ENCODE assay signal across 8 mouse cellular contexts in genomic region chr10:80611024-80611423, GRCm38 (mm10). TPM values are rescaled to one million over a fixed set of nuclear protein-coding genes. Genes with fewer than 3 reads are reported as not detected.
DNase-seq lines count a peak whose midpoint lies in the region; ATAC-seq and TF ChIP-seq lines count a peak whose summit lies in the region.

No protein-coding gene starts in this region.

- no peaks in the 10 kb centered on the region for H3K36me3 ChIP-seq in heart, adult 2 months (ENCODE audit: control insufficient read depth, insufficient read depth, low read length)
- peaks cover 72% of the 10 kb centered on the region for H3K36me3 ChIP-seq in forebrain, postnatal 0 days (ENCODE audit: insufficient read depth)
- peaks cover 54% of the 10 kb centered on the region for H3K36me3 ChIP-seq in liver, postnatal 0 days (replicated peaks; ENCODE audit: insufficient read depth, low read length)

- WGBS in heart, adult 2 months: 31% methylated on average over 4 of the region's 4 CpGs
- WGBS in forebrain, postnatal 0 days: 81% methylated on average over 4 of the region's 4 CpGs
- 39% methylated on average over 4 of the region's 4 CpGs for WGBS in liver, postnatal 0 days (ENCODE audit: insufficient replicate concordance)

- peak; percentile 61 for ATAC-seq in forebrain, postnatal 0 days
- ATAC-seq in liver, postnatal 0 days: peak; percentile 58

- no peaks in the 10 kb centered on the region for H3K9me3 ChIP-seq in forebrain, postnatal 0 days (ENCODE audit: low read length)
- H3K9me3 ChIP-seq in liver, postnatal 0 days (ENCODE audit: low read length): no peaks in the 10 kb centered on the region

- DNase-seq in heart, adult 2 months: peak in 1 of 2 experiments; percentile 74
- no peak for DNase-seq in heart, postnatal 25 days (ENCODE audit: low spot score)
- DNase-seq in 416B (ENCODE audit: low read depth): peak; percentile 76
- peak; percentile 62 for DNase-seq in adrenal gland, postnatal 25 days
- DNase-seq in forebrain, postnatal 0 days: peak; percentile 36
- peak; percentile 75 for DNase-seq in liver, postnatal 0 days
- peak; percentile 40 for DNase-seq in spleen, adult 12 weeks (ENCODE audit: low spot score)
- DNase-seq in yolk sac, embryonic 10.5 days (ENCODE audit: low spot score): no peak

- intact Hi-C loops in heart, adult 2 months (cut with DNase I): loop anchor here (1.0 kb wide), 1 partner anchor 77 kb away; no protein-coding TSS in a partner anchor
- intact Hi-C loops in heart, postnatal 25 days (cut with DNase I): no loop called here

- no peaks in the 10 kb centered on the region for H3K4me1 ChIP-seq in heart, adult 2 months (ENCODE audit: control insufficient read depth, insufficient read depth, low read length)
- no peaks in the 10 kb centered on the region for H3K4me1 ChIP-seq in forebrain, postnatal 0 days (ENCODE audit: insufficient read depth)
- H3K4me1 ChIP-seq in liver, postnatal 0 days (ENCODE audit: insufficient read depth): peaks cover 3% of the 10 kb centered on the region; the same call in 1 of the 2 replicates

- no peak overlapping the region for H3K9ac ChIP-seq in heart, adult 2 months (ENCODE audit: low read depth, low read length)
- no peak overlapping the region for H3K9ac ChIP-seq in forebrain, postnatal 0 days
- no peak overlapping the region for H3K9ac ChIP-seq in liver, postnatal 0 days (replicated peaks)

- 0 out of 2 replicates have a peak, but pooled peaks have one; percentile 50 for TF ChIP-seq EP300 in heart, adult 2 months (IDR thresholded peaks at IDR 0.05; ENCODE audit: insufficient read depth, low read depth, low read length)
- no peak for TF ChIP-seq EP300 in liver, postnatal 0 days (IDR thresholded peaks at IDR 0.05; ENCODE audit: low read depth)

- H3K27me3 ChIP-seq in heart, adult 2 months (ENCODE audit: control insufficient read depth, insufficient read depth, low read length): no peaks in the 10 kb centered on the region
- H3K27me3 ChIP-seq in forebrain, postnatal 0 days (ENCODE audit: insufficient read depth, low read length): no peaks in the 10 kb centered on the region
- no peaks in the 10 kb centered on the region for H3K27me3 ChIP-seq in liver, postnatal 0 days (ENCODE audit: insufficient read depth, low read length)

- TF ChIP-seq CTCF in heart, adult 2 months (IDR thresholded peaks at IDR 0.05): peak; percentile 97
- peak; percentile 75 for TF ChIP-seq CTCF in forebrain, postnatal 0 days (IDR thresholded peaks at IDR 0.05; ENCODE audit: low read depth)
- TF ChIP-seq CTCF in liver, postnatal 0 days (IDR thresholded peaks at IDR 0.05; ENCODE audit: low read depth): peak; percentile 88

- H3K4me3 ChIP-seq in heart, adult 2 months: no peak overlapping the region
- H3K4me3 ChIP-seq in forebrain, postnatal 0 days (ENCODE audit: low read depth, low read length): no peak overlapping the region
- H3K4me3 ChIP-seq in liver, postnatal 0 days (ENCODE audit: low read depth, low read length): no peak overlapping the region

- TF ChIP-seq POLR2A in heart, adult 2 months (IDR thresholded peaks at IDR 0.05; ENCODE audit: insufficient read depth, low read depth, low read length): no peak

- no peak overlapping the region for H3K4me2 ChIP-seq in forebrain, postnatal 0 days (ENCODE audit: low read depth)
- no peak overlapping the region for H3K4me2 ChIP-seq in liver, postnatal 0 days (ENCODE audit: low read depth, low read length)

- H3K79me2 ChIP-seq in heart, adult 2 months (replicated peaks; ENCODE audit: control insufficient read depth, insufficient read depth, low read length): peaks cover 4% of the 10 kb centered on the region; the same call in 1 of the 2 replicates

- H3K27ac ChIP-seq in heart, adult 2 months: no peak overlapping the region
- H3K27ac ChIP-seq in forebrain, postnatal 0 days (ENCODE audit: low read depth, low read length): no peak overlapping the region
- peak overlapping the region; percentile 16; the same call in 1 of the 2 replicates for H3K27ac ChIP-seq in liver, postnatal 0 days (ENCODE audit: low read depth)

RNA-seq across cellular contexts. Expression of gene Gm49322, which starts 5.2 kb away (rescaled TPM):
- under 1 TPM; 0.34 to 0.39 TPM for total RNA-seq in heart, adult 2 months (2021)
- polyA plus RNA-seq in heart, adult 2 months (2012; rRNA removed): 0.62 and 2.0 TPM in 2 replicates
- under 1 TPM; 0.52 to 0.59 TPM for total RNA-seq in heart, postnatal 25 days (2021)
- total RNA-seq in adrenal gland, postnatal 25 days (2021): 2.3 and 3.0 TPM in 2 replicates
- total RNA-seq in forebrain, postnatal 0 days (2014; rRNA removed): 1.2 and 2.7 TPM in 2 replicates
- 0.58 and 0.69 TPM in 2 replicates for polyA plus RNA-seq in forebrain, postnatal 0 days (2015; fragmentation: Nextera tagmentation; extraction: Ambion mirVana)
- polyA plus RNA-seq in liver, postnatal 0 days (2015; fragmentation: Nextera tagmentation; extraction: Ambion mirVana): 0.20 and 0.52 TPM in 2 replicates

RNA-seq across cellular contexts. Expression of gene Adat3, which starts 8.3 kb away (rescaled TPM):
- total RNA-seq in heart, adult 2 months (2021): 1 to 10 TPM in 1 of 2 experiments, under 1 TPM in 1; 0.60 to 1.1 TPM
- 1.0 and 2.5 TPM in 2 replicates for polyA plus RNA-seq in heart, adult 2 months (2012; rRNA removed)
- total RNA-seq in heart, postnatal 25 days (2021): 1 to 10 TPM in 1 of 2 experiments, under 1 TPM in 1; 0.84 to 1.2 TPM
- 3.5 and 5.6 TPM in 2 replicates for total RNA-seq in adrenal gland, postnatal 25 days (2021)
- total RNA-seq in forebrain, postnatal 0 days (2014; rRNA removed): 3.0 and 4.9 TPM in 2 replicates
- polyA plus RNA-seq in forebrain, postnatal 0 days (2015; fragmentation: Nextera tagmentation; extraction: Ambion mirVana): 4.2 and 4.5 TPM in 2 replicates
- polyA plus RNA-seq in liver, postnatal 0 days (2015; fragmentation: Nextera tagmentation; extraction: Ambion mirVana): 2.1 and 2.6 TPM in 2 replicates

RNA-seq across cellular contexts. Expression of gene Scamp4, which starts 8.4 kb away (rescaled TPM):
- total RNA-seq in heart, adult 2 months (2021): 10 to 100 TPM; 20.8 to 26.9 TPM
- polyA plus RNA-seq in heart, adult 2 months (2012; rRNA removed): 58.9 and 60.5 TPM in 2 replicates
- total RNA-seq in heart, postnatal 25 days (2021): 10 to 100 TPM; 21.0 to 21.7 TPM
- 64.8 and 68.6 TPM in 2 replicates for total RNA-seq in adrenal gland, postnatal 25 days (2021)
- 21.0 and 24.1 TPM in 2 replicates for total RNA-seq in forebrain, postnatal 0 days (2014; rRNA removed)
- polyA plus RNA-seq in forebrain, postnatal 0 days (2015; fragmentation: Nextera tagmentation; extraction: Ambion mirVana): 86.8 and 87.9 TPM in 2 replicates
- polyA plus RNA-seq in liver, postnatal 0 days (2015; fragmentation: Nextera tagmentation; extraction: Ambion mirVana): 27.5 and 29.2 TPM in 2 replicates

RNA-seq across cellular contexts. Expression of gene Csnk1g2, which starts 11.6 kb away (rescaled TPM):
- 100 to 1,000 TPM; 117 to 130 TPM for total RNA-seq in heart, adult 2 months (2021)
- polyA plus RNA-seq in heart, adult 2 months (2012; rRNA removed): 125 and 130 TPM in 2 replicates
- total RNA-seq in heart, postnatal 25 days (2021): 100 to 1,000 TPM; 116 TPM
- total RNA-seq in adrenal gland, postnatal 25 days (2021): 127 and 157 TPM in 2 replicates
- total RNA-seq in forebrain, postnatal 0 days (2014; rRNA removed): 127 and 135 TPM in 2 replicates
- polyA plus RNA-seq in forebrain, postnatal 0 days (2015; fragmentation: Nextera tagmentation; extraction: Ambion mirVana): 91.8 and 94.1 TPM in 2 replicates
- polyA plus RNA-seq in liver, postnatal 0 days (2015; fragmentation: Nextera tagmentation; extraction: Ambion mirVana): 41.4 and 45.8 TPM in 2 replicates

RNA-seq across cellular contexts. Expression of gene Abhd17a, which starts 20.9 kb away (rescaled TPM):
- total RNA-seq in heart, adult 2 months (2021): 10 to 100 TPM; 40.2 to 46.9 TPM
- 67.3 and 80.0 TPM in 2 replicates for polyA plus RNA-seq in heart, adult 2 months (2012; rRNA removed)
- total RNA-seq in heart, postnatal 25 days (2021): 10 to 100 TPM; 50.1 to 51.1 TPM
- total RNA-seq in adrenal gland, postnatal 25 days (2021): 87.8 and 100 TPM in 2 replicates
- 156 and 201 TPM in 2 replicates for total RNA-seq in forebrain, postnatal 0 days (2014; rRNA removed)
- 154 and 155 TPM in 2 replicates for polyA plus RNA-seq in forebrain, postnatal 0 days (2015; fragmentation: Nextera tagmentation; extraction: Ambion mirVana)
- 50.2 and 59.3 TPM in 2 replicates for polyA plus RNA-seq in liver, postnatal 0 days (2015; fragmentation: Nextera tagmentation; extraction: Ambion mirVana)

Comparison
In these comparisons a context has a peak if more than half of its experiments do, and no peak if none do; other contexts are left out.
1. DNase-seq: peak in 416B (single experiment), adrenal gland, postnatal 25 days (single experiment), forebrain, postnatal 0 days (single experiment), liver, postnatal 0 days (single experiment) and spleen, adult 12 weeks (single experiment); none in heart, postnatal 25 days (single experiment) and yolk sac, embryonic 10.5 days (single experiment).
2. Peak in every context shown above with its lines, with median percentiles within 50 percentile points of each other: CTCF ChIP-seq.